Mouse (Mus musculus) adrenal gland, adult (tissue): ENCODE results near the gene Olfr165.
"Not testable (repeated sequence)": the region's sequence is repeated elsewhere in the genome, so short reads cannot be mapped to it uniquely, and the experiment has no call there.

Experiments
- DNase-seq, 2 experiments: peaks; one replicate each; pipeline ENCODE4 v3.0.0; 2022 to 2023; ENCODE audit warnings: low spot score in 1 of 2; ENCODE audit not compliant: inconsistent age in 2 of 2

Gene Olfr165

DNA sequence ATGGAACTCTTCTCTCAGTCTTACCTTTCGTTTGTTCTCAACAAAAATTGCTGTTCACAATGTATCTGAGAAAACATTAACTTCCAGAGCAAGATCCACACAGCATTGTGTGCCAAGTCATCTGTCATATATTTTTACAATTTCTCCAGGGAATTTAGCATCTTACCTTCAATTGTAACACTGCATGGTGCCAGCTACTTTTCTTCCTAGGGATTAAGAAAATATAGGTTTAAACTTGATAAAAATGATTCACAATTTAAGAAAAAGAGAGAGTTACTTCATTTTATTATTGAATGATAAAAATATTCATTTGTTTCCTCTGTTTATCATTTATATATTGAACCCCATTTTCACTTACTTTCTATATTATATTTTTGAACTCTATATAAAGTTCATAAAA, at the start of gene Olfr165:
Gene Olfr165, minus strand, starts transcription at position 101 of the 400 bp plus-strand sequence.
- DNase-seq, result no peak

GRCm38 (mm10) chr16:19464365-19464764, 41.4 kb upstream of the Olfr165 start:
- no peak for DNase-seq

GRCm38 (mm10) chr16:19458741-19459140, 35.8 kb upstream of the Olfr165 start:
- DNase-seq, result not testable (repeated sequence)

DNA sequence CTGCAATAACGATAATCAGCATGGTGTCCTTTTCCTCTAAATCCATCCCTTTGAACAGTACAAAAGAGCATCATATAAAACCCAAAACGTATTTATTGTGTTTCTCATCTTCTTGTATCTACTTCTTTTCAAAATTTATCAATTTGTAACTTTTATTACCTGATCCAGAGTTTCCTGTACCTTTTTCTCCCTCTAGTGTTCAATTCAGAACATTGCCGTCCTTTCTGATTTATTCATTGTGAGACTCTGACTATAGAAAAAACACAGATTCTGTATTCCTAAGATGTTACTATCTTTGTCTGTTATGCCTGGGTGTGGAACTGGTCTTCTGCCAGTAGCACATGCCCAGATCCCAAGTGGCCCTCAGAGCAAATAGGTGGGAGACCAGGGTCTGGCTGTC, 35.0 kb downstream of the Olfr165 start:
- DNase-seq, result no peak
